Mouse (Mus musculus) forebrain, embryonic 15.5 days (tissue): ENCODE data around the gene Sstr4. TPM values are rescaled to one million over a fixed set of nuclear protein-coding genes. Genes with fewer than 3 reads are reported as not detected.

ENCODE experiments used
- ATAC-seq: fragments of 200-750 bp; cut with Nextera tagmentation; replicated peaks from 2 replicates; pipeline ENCODE4 v1.8.0; 2017; ENCODE audit warnings: mild to moderate bottlenecking, moderate TSS enrichment, moderate library complexity
- H3K27ac ChIP-seq: fragments of 300-500 bp; sonication (generic); replicated peaks from 2 replicates; pipeline ENCODE4 v1.5.1; 2015; ENCODE audit warnings: mild to moderate bottlenecking, inconsistent platforms
- H3K27me3 ChIP-seq: fragments of 300-500 bp; sonication (generic); 2 replicates; pipeline ENCODE4 v1.6.1; 2015; ENCODE audit warnings: inconsistent platforms
- H3K36me3 ChIP-seq: fragments of 300-500 bp; sonication (generic); 2 replicates; pipeline ENCODE4 v1.6.1; 2015; ENCODE audit warnings: mild to moderate bottlenecking, inconsistent platforms
- H3K4me1 ChIP-seq: fragments of 300-500 bp; sonication (generic); 2 replicates; pipeline ENCODE4 v1.6.1; 2015; ENCODE audit warnings: inconsistent platforms
- H3K4me2 ChIP-seq: fragments of 300-500 bp; sonication (generic); replicated peaks from 2 replicates; pipeline ENCODE4 v1.6.1; 2015; ENCODE audit warnings: mild to moderate bottlenecking, inconsistent platforms
- H3K4me3 ChIP-seq: fragments of 300-500 bp; sonication (generic); 2 replicates; pipeline ENCODE4 v1.5.1; 2015; ENCODE audit warnings: mild to moderate bottlenecking, inconsistent platforms
- H3K9ac ChIP-seq: fragments of 300-500 bp; sonication (generic); replicated peaks from 2 replicates; pipeline ENCODE4 v1.6.1; 2015; ENCODE audit warnings: mild to moderate bottlenecking, inconsistent platforms
- H3K9me3 ChIP-seq: fragments of 300-500 bp; sonication (generic); 2 replicates; pipeline ENCODE4 v1.6.1; 2016; ENCODE audit warnings: inconsistent platforms
- WGBS: fragments of 180-500 bp; shearing (Covaris S2); methylation state at CpG from one replicate; pipeline ENCODE4 v1.1.7; 2015; ENCODE audit warnings: mixed read lengths; 5-methylcytosine and 5-hydroxymethylcytosine counted together
- polyA plus RNA-seq: library from polyadenylated mRNA; unstranded; fragments of >200 nt; fragmentation: Nextera tagmentation; extraction: Ambion mirVana; gene quantifications from 2 replicates; pipeline ENCODE4 v1.2.1, GENCODE M21; 2015

Sstr4 gene
- polyA plus RNA-seq, 1 experiment from 2014 or later, result 1.5 TPM

GRCm38 (mm10) chr2:148419776-148420175, 24.6 kb downstream of the Sstr4 start:
- Histone ChIP-seq H3K9ac (no peak overlapping the region), H3K27ac (no peak overlapping the region), H3K4me1 (no peaks in the 10 kb centered on the region), H3K9me3 (no peaks in the 10 kb centered on the region), H3K4me3 (no peak overlapping the region), H3K27me3 (no peaks in the 10 kb centered on the region), H3K4me2 (no peak overlapping the region), H3K36me3 (no peaks in the 10 kb centered on the region)
- no peak for ATAC-seq
- WGBS, result 81% methylated on average over 2 of the region's 2 CpGs

GRCm38 (mm10) chr2:148421112-148421511, 26.0 kb downstream of the Sstr4 start:
- Histone ChIP-seq H3K4me2 (no peak overlapping the region), H3K4me1 (no peaks in the 10 kb centered on the region), H3K9ac (no peak overlapping the region), H3K9me3 (no peaks in the 10 kb centered on the region), H3K27me3 (no peaks in the 10 kb centered on the region), H3K27ac (no peak overlapping the region), H3K4me3 (no peak overlapping the region), H3K36me3 (no peaks in the 10 kb centered on the region)
- 49% methylated on average over 1 of the region's 1 CpGs for WGBS
- ATAC-seq, result no peak

- Histone ChIP-seq H3K4me3 (no peak overlapping the region), H3K9ac (no peak overlapping the region), H3K9me3 (no peaks in the 10 kb centered on the region), H3K36me3 (no peaks in the 10 kb centered on the region), H3K27ac (no peak overlapping the region), H3K4me1 (no peaks in the 10 kb centered on the region), H3K4me2 (no peak overlapping the region), H3K27me3 (no peaks in the 10 kb centered on the region)
- 81% methylated on average over 1 of the region's 1 CpGs for WGBS
- no peak for ATAC-seq
Observed at GRCm38 (mm10) chr2:148421706-148422105, 26.6 kb downstream of the Sstr4 start.

DNA sequence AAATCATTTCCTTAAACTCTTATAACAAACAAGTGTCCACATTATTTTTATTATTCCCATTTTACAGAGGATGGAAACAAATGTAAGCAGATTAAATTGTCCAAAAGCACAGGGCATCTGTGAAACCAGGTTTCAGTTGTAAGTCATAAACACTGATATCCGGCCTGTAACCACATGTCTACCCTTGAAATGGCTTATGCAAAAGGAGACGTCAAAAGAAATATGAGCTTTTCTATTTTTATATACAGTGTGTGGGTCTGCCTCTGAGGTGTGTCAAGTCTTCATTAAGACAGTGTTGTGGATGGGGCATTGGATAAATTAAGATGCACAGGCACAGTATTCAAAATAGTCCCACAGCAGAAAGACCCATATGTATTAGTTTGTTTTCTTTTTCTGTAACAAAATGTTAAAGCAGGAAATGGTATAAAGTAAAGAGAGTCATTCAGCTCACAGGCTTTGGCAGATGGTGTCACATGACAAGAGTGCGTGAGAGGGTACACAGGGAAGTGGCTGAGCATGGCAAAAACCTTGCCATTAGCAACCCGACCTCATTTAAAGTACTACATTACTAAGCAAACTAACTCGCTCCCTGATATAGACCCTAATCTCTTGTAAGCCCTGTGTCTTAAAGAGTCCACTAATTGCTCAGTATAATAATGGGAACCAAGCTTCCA, 30.7 kb downstream of the Sstr4 start:
- Histone ChIP-seq H3K27me3 (no peaks in the 10 kb centered on the region), H3K9me3 (no peaks in the 10 kb centered on the region), H3K4me3 (no peak overlapping the region), H3K27ac (no peak overlapping the region), H3K4me2 (no peak overlapping the region), H3K9ac (no peak overlapping the region), H3K4me1 (no peaks in the 10 kb centered on the region), H3K36me3 (no peaks in the 10 kb centered on the region)
- 82% methylated on average over 5 of the region's 5 CpGs for WGBS
- no peak for ATAC-seq

DNA sequence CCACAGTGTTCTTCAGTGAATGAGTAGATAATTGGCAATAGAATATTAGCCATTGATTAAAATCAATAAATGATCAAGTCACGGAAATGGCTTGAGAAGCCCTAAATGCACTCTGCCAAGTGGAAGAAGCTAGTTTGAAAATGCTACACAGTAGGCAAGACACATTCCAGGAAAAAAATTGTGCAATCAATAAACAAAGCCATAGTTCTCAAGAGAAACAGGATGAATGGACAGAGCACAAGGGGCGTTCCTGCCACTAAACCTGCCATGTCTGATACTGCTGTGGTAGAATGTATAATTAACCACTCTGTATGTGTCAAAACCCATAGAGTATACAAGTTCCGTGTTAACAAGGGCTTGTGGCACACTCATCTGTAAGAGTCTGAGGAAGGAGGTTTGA, 32.4 kb downstream of the Sstr4 start:
- H3K27me3 ChIP-seq, result no peaks in the 10 kb centered on the region
- no peak for ATAC-seq
- H3K4me2 ChIP-seq, result no peak overlapping the region
- H3K4me3 ChIP-seq, result no peak overlapping the region
- H3K9ac ChIP-seq, result no peak overlapping the region
- no peaks in the 10 kb centered on the region for H3K4me1 ChIP-seq
- H3K36me3 ChIP-seq, result no peaks in the 10 kb centered on the region
- no peak overlapping the region for H3K27ac ChIP-seq
- 72% methylated on average over 3 of the region's 3 CpGs for WGBS
- H3K9me3 ChIP-seq, result no peaks in the 10 kb centered on the region

DNA sequence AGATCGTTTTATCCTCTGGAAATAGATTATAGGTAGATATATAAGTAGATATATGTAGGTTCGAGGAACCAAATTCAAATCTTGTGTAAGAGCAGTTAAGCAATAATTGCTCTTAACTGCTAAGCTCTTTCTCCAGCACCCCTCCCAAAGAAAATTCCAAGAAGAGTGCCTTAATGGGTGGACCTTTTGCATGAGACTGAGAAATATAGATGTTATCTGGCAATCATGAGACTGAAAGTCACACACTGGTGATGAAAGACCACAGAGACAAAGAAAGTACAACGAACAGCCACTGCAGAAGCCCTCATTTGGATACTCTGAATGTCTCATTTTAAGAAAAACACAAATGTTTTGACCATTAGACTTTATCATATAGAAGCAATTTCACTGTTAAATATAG, 33.4 kb downstream of the Sstr4 start:
- Histone ChIP-seq H3K27me3 (no peaks in the 10 kb centered on the region), H3K4me2 (no peak overlapping the region), H3K27ac (no peak overlapping the region), H3K9ac (no peak overlapping the region), H3K4me3 (no peak overlapping the region), H3K4me1 (no peaks in the 10 kb centered on the region), H3K36me3 (no peaks in the 10 kb centered on the region), H3K9me3 (no peaks in the 10 kb centered on the region)
- no peak for ATAC-seq
- 84% methylated on average over 3 of the region's 3 CpGs for WGBS

DNA sequence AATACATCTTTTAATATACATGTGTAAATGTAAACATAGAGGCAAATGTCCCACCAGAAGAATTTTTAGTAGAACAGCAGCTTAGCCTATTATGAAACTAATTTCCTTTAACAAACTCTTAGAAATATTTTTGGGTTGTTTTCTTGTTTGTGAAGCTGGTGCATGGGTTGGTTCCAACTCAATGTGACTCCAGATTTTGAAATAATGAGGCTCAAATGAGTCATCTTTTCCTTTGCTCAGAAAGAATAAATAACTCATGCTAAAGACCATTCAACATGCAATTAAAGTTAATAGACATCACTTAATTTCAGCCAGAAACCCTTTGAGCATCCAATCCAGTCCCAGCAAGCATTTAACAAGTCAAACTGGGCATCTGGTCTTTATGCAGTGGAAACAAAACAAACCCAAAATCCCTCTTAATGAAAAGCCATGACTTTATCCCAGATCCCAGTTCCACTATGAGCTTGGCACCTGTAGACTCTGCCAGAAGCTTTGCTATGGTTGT, 33.9 kb downstream of the Sstr4 start:
- Histone ChIP-seq H3K36me3 (no peaks in the 10 kb centered on the region), H3K9me3 (no peaks in the 10 kb centered on the region), H3K4me3 (no peak overlapping the region), H3K27me3 (no peaks in the 10 kb centered on the region), H3K4me2 (no peak overlapping the region), H3K4me1 (no peaks in the 10 kb centered on the region), H3K27ac (no peak overlapping the region), H3K9ac (no peak overlapping the region)
- no peak for ATAC-seq

- Histone ChIP-seq H3K4me3 (no peak overlapping the region), H3K9me3 (no peaks in the 10 kb centered on the region), H3K27ac (no peak overlapping the region), H3K36me3 (no peaks in the 10 kb centered on the region), H3K9ac (no peak overlapping the region), H3K4me1 (no peaks in the 10 kb centered on the region), H3K4me2 (no peak overlapping the region), H3K27me3 (no peaks in the 10 kb centered on the region)
- 77% methylated on average over 4 of the region's 4 CpGs for WGBS
- no peak for ATAC-seq
Observed at GRCm38 (mm10) chr2:148430941-148431340, 35.8 kb downstream of the Sstr4 start.

- 78% methylated on average over 2 of the region's 2 CpGs for WGBS
- Histone ChIP-seq H3K36me3 (no peaks in the 10 kb centered on the region), H3K27ac (no peak overlapping the region), H3K4me1 (no peaks in the 10 kb centered on the region), H3K9ac (no peak overlapping the region), H3K4me3 (no peak overlapping the region), H3K4me2 (no peak overlapping the region), H3K27me3 (no peaks in the 10 kb centered on the region), H3K9me3 (no peaks in the 10 kb centered on the region)
- no peak for ATAC-seq
Observed at GRCm38 (mm10) chr2:148432346-148432745, 37.2 kb downstream of the Sstr4 start.

- Histone ChIP-seq H3K9me3 (no peaks in the 10 kb centered on the region), H3K4me3 (no peak overlapping the region), H3K4me2 (no peak overlapping the region), H3K27me3 (no peaks in the 10 kb centered on the region), H3K27ac (no peak overlapping the region), H3K9ac (no peak overlapping the region), H3K36me3 (no peaks in the 10 kb centered on the region), H3K4me1 (no peaks in the 10 kb centered on the region)
- no peak for ATAC-seq
- 21% methylated on average over 3 of the region's 3 CpGs for WGBS
Observed at GRCm38 (mm10) chr2:148436285-148436684, 41.1 kb downstream of the Sstr4 start.

- Histone ChIP-seq H3K27ac (no peak overlapping the region), H3K4me2 (no peak overlapping the region), H3K9ac (no peak overlapping the region), H3K4me3 (no peak overlapping the region), H3K9me3 (no peaks in the 10 kb centered on the region), H3K27me3 (no peaks in the 10 kb centered on the region), H3K4me1 (no peaks in the 10 kb centered on the region), H3K36me3 (no peaks in the 10 kb centered on the region)
- WGBS, result 76% methylated on average over 3 of the region's 3 CpGs
- ATAC-seq, result no peak
Observed at GRCm38 (mm10) chr2:148439691-148440276, 44.6 kb downstream of the Sstr4 start.

DNA sequence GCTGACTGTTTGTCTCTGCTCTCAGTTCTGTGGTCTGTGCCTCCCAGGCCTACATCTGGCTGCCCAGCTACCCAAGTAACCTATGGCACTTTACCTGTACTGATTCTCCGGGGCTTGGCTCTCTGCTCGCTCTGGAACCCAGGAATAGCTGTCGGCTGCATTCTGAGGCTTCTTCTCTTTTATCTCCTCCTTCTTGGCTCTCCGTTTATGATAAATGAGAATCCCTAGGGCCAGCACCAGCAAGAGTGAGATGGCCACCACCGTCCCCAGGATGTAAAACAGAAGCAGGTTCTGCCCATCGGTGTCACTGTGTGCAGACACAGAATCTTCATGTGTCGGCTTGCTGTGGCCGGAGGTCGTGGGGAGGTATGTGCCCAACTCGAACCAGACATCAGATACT, 46.3 kb downstream of the Sstr4 start:
- Histone ChIP-seq H3K27ac (no peak overlapping the region), H3K27me3 (no peaks in the 10 kb centered on the region), H3K36me3 (no peaks in the 10 kb centered on the region), H3K9me3 (no peaks in the 10 kb centered on the region), H3K4me1 (no peaks in the 10 kb centered on the region), H3K4me2 (no peak overlapping the region), H3K4me3 (no peak overlapping the region), H3K9ac (no peak overlapping the region)
- ATAC-seq, result no peak
- WGBS, result 89% methylated on average over 10 of the region's 10 CpGs

GRCm38 (mm10) chr2:148442172-148442571, 47.0 kb downstream of the Sstr4 start:
- Histone ChIP-seq H3K9ac (no peak overlapping the region), H3K4me2 (no peak overlapping the region), H3K4me1 (no peaks in the 10 kb centered on the region), H3K27ac (no peak overlapping the region), H3K9me3 (no peaks in the 10 kb centered on the region), H3K27me3 (no peaks in the 10 kb centered on the region), H3K4me3 (no peak overlapping the region), H3K36me3 (no peaks in the 10 kb centered on the region)
- no peak for ATAC-seq
- WGBS, result 72% methylated on average over 4 of the region's 4 CpGs
